Mouse (Mus musculus) kidney, postnatal 36 days (tissue): ENCODE data around the gene Usp7.

Experiments
- DNase-seq, 2 experiments: peaks; one replicate each; pipeline ENCODE4 v3.0.0; 2021 to 2022; ENCODE audit warnings: mixed read lengths in 2 of 2

Gene Usp7

DNA sequence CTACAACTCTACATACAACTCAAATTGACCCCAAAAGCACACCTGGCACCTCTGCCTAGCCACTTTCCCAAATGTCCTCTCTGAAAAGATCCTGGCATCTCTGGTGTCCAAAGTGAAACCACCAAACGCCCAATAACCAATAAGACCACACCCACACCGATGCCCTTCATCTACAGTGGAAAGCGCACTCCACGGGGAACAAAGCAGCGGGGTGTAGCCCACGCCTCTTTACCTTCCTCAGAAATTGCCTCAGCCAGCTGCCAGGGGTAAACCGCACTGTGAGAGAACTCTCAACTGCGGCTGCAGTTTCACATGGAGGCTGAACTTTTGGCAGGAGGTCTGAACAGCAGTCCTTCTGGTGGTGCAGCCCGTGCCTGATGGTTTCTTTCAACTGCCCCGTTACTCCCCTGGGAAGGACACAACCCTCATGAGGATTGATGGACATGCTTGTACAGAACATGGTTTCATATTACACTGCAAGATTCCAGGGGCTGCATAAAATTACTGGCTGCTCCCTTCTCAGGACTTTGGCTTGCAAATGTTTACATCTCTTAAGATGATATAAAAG is 76.5 kb downstream of the Usp7 start:
- DNase-seq, result no peak

DNA sequence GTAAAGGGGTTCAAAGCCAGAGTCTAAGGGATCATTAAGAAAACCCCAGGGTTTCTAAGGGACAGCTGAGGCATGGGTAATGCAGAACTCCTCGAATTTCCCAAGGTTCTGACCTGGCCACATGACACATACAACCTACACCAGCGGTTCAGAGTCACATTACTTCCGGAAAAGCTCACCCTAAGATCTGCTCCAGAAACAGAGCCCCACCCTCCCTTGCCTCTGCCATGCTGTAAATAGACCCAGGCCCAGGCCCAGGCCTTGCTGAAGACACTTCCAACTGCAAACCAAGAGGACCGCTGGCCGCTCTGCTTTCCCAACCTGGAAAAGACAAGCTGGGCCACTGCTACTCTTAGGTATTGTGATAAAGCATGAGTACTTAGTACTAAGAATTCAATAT is 77.3 kb downstream of the Usp7 start:
- DNase-seq, result no peak

DNA sequence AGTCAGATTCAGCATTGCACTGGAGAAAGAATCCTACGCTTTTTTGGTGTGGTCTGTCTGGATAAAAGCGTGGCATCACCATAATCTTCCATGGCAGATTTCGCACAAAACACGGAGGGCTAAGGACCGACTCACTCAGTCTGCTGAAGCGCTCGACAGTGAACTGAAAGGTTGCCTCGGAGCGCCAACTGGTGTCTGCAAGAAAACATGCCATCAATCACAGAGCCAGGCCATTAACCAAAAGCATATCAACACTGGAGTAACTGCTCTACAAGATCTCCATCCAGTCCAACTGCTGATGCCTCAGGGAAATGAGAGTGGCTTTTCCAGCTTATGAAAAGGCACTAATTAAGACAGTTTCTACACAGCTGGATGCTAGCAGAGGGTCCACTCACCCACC is 80.1 kb downstream of the Usp7 start:
- no peak for DNase-seq

DNA sequence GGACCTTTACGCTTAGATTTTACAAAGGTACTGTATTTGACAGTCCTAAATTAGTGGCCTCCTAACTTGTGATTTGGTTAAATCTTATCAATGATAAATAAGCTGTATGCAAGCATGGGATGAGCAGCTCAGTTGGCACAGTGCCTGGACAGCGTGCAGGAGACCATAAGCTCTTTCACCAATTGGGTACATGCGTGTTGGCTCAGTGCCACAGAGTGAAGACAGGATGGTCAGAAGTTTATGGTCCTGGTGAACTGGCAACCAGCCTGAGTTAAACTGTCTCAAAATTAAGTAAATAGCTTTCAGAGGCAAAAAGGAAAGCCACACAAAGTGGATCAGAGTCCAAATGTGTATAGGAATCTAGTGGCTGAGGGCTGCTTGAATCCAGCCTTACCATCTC is 91.5 kb downstream of the Usp7 start:
- peak; percentile 84 to 86 for DNase-seq

DNA sequence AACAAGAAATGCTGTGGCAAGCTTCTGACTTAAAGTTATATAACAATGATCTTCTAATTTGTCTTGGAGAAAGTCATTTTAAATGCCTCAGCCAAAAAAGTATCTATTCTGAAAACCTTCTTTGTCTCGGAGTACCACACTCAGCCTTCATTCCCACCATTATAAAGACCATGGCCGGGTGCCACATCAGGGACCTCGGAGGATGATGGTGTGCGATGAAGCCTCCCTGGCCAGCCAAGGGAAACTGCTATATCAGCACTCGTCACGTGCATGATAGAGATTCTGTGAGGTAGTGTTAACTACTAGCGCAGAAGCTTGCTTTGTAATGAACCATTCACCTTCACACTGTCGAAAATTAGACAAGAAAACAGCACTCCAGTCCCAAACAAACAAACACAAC is 92.6 kb downstream of the Usp7 start:
- no peak for DNase-seq

DNA sequence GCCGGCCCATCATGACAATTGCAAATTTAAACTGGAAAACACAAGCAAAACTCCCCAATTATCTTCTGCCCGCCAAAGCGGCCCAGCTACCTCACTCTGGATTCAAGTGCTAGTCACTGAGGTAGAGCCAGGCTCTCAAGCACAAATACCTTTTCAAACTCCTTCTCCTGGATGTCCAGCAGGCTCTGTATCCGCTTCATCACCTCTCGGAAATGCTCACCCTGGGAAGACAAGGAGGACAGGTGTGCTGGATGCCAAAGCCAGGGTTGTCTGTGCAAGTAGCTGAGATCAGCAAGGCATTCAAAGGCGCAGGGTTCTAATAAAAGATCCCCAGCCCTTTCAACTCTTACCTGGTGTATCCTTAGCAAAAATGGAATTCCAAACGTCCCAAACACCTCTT is 100.9 kb downstream of the Usp7 start:
- no peak for DNase-seq

DNA sequence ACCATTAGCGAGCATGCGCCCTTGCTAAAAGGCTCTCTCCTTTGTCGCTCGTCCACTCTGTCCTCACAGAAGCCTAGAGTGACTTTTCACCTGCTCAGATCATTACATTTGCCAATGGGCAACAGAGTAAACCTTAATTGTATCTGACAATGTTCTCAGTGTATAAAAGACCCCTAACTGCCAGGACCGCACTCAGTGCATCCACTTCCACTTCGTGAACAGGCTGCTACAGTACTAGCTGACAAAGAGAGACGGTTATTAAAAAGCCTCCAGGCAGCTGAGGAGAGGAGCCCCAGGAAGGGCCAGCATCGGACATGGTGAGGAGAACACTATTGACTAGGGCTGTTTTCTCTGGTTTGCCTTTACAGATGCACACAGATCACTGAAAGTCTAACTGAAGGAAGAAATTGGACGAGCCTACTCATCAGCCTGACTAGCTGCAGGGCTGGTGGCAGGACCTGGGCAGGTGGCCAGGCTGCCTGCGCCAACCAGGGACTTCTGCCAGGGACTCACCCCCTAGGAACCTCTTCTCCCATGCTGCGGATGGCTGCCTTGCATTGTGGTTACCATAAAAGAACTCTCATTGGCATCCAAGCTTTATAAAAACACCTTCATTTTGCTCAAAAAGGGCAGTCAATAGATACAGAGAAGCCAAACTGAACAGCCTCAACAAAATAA is 102.0 kb downstream of the Usp7 start:
- DNase-seq, result peak; percentile 65 to 79

DNA sequence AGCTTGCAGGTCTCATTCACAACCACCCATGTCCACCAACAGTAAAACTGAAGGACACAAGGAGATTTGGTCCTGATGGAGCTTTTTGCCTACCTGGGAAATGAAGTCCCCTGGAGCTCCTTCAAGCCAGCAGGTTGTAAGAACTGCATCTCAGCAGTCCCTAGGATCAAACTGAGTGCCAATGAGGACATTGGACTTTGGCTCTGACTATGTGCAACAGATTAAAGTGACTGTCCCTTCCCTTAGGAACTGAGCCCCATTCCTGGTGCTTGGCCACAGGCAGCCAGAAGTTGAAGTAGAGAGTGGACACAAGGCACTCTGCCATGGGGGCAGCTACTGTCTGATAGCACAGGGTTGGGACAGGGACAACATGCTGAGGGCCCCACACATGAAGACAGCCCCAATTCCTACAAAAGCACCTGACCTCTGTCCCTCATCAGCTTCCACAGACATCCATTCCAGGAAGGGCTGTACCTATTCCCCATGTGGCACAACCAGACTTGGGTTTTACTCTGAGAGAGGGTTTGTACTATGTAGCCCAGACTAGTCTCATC is 104.5 kb downstream of the Usp7 start:
- no peak for DNase-seq

DNA sequence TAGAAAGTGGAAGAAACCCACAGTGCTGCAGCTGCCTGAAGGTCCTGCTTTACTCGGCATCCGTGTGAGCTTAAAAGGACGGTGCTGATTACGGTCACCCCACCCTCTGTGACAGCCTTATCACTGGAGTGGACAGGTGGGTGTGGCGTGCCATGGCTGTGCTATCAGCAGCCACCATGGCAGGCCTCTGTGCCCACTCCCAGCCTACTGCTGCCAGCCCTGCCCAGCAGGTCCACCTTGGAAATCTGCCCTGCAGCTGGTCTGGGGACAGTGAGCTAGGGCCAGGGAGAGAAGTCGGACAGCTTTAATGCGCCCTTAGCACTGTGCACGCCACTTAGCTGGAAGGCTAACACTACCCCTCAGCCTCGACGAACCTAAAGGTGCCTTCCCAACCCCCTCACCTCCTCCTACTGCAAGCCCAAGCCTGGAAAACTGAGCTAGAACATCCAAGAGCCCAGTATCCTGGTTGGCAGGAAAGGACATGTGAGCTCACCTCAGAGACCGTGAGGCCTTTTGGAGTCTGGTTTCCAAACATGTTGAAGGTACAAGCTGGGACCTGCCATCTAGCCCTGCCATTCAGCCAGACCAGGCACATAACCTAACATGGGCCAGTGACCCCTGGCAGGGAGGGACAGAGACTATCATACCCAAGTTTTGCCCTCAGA is 105.1 kb downstream of the Usp7 start:
- no peak for DNase-seq

DNA sequence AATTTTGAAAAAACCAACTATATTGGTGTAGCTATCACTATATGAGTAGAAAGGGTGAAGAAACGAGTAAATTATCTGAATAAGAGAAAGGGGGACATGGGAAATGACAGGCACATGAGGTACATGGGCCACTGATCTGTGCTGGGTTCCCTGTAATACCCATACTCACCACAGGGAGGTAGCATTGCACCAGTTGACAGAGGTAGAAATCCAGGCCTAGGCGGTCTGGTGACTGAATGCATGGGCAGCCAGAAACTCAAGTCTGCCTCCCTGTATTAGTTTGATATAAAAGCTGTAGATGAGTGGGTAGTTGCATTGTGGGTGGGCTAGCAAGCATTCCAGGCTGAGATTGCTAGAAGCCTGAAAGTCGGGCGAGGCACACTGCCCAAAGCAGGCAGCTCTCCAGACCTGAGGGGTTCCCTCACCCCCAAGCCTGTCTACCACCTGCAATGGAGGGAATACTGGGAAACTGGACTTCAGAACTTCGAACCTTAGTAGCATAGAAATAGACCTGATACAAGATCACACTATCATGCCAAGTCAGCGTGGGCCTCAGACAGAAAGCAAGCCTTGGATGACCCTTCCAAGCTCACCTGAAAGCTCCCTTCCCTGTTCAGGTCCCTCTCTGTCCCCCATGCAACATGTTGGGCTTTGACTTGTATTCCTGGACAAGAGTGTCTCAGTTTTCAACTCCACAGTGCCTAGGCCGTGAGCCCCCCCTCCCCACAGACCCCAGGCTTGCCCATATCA is 105.8 kb downstream of the Usp7 start:
- DNase-seq, result peak; percentile 72 to 85

DNA sequence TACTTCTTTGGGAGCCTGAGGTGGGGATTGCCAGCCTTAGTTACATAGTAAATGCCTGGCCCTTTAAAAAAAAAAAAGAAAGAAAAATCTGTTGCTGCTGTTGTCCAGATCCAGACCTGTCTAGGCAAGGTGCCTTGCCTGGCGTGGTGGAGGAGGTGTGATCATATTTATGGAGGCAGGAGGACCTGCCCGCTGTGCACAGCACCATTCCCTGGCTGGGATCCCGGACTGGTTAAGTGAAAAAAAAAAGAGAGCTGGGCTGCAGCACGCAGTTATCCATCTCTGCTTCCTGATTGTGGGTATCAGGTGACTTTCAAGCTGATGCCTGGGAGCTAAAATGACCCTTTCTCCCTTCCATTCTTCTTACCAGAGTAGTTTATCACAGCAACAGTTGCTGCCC is 107.0 kb downstream of the Usp7 start:
- peak in 1 of 2 experiments; percentile 43 for DNase-seq

DNA sequence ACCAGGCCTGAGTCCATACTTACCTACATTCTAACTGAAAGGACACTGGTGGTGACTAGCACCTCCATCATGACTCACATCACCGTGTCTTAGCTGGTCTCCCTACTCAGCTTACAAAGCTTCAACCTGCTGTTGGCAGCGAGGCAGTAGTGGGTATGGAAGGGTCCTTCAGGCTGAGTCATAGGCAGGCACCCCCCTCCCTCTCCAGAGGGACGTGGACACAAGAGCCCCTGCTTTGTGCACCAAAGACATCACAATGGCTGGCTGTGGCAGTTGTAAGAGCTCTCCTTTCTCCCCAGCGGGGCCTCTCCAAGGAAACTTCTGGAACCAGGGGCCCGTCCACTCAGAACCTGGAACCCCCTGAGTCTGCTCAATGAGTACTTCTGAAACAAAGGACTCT is 111.6 kb downstream of the Usp7 start, which contains the start of gene Gm5767:
TSS of gene Gm5767 (plus strand) at position 301 of the 400 bp plus-strand sequence.
- DNase-seq, result no peak

DNA sequence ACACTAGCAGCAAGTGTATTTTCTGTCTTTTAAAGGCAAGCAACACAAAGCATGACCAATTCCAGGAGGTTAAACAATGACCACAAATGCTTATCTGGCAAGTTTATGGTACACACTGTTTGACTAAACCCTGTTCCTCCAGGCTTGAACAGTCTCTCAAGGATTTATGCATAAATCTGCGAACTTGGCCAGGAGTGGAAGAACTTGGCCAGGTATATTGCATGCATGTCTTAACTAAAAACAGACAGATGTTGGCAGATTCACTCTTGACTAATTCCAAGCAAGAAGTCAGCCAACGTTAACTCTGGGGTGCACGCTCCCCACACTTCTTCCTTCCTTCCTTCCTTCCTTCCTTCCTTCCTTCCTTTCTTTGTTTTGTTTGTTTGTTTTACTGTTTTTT is 112.3 kb downstream of the Usp7 start:
- DNase-seq, result no peak

DNA sequence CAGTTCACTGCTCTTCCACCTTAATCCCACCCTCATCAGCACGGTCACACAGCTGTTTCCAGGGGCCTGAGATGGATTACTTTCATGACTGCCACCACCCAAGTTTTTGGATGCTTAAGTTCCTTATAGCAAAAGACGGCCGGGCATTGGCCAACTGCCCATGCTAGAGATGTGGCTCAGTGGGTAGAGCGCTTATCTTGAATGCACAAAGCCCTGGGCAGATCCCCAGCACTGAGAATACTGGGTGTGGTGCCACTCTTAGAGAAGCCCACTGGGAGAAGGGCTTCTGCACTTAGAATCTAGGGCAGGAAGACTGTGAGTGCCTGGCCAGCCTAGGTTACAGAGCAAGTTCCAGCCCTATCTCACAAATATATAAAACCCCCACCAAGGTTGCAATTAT is 113.4 kb downstream of the Usp7 start:
- no peak for DNase-seq

DNA sequence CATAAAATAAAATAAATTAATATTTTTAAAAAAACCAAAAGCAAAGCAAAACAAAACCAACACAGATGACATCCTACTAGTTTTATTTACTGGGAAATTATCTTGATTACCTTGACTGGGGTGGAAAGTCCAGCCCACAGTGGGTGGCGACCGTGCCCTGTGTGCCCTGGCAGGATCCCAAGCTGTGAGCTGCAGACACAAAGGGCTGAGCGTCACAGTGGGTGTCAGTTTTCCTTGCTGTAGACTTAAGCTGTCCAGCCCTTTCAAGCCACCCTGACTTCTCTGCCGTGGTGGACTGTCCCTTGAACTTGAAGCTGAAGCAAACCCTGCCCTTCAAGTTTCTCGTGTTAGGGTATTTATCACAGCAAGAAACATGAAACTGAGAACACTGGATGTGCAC is 114.1 kb downstream of the Usp7 start:
- peak; percentile 49 to 68 for DNase-seq

DNA sequence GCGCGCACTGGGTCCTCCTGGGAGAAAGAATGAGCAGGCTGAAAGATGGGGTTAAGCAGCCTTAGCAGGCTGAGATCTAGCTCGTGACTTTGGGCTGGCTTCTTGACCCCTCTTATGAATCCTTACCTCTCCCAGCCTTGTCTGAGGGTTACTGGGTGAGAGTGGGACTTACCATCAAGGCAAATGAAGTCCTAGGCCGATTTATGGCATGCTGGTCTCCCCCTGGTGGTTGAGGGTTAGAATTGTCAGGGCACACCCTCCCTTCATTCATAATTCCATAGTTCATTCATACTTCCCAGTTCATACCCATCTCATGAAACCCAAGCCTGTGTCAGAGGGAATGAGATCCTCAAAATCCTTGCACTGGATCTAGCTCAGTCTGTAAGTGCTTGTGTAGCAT is 115.3 kb downstream of the Usp7 start:
- DNase-seq, result peak in 1 of 2 experiments; percentile 70

DNA sequence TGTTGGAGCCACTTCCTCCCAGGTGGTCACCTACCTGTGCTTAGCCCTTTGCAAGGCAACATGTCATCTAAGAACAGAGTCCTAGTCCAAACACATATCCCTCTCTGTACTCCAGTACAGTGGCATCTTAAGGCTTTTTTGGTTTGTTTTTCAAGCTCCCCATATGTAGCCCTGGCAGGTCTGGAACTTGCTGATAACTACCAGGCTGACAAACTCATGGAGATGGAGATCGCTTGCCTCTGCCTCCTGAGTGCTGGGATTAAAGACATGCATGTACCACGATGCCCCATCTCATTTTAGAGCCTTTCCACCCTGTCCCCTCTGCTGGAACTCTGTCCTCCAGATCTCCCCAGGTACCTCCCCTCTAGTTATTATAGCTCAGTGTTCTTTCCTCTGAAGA is 115.9 kb downstream of the Usp7 start:
- no peak for DNase-seq

DNA sequence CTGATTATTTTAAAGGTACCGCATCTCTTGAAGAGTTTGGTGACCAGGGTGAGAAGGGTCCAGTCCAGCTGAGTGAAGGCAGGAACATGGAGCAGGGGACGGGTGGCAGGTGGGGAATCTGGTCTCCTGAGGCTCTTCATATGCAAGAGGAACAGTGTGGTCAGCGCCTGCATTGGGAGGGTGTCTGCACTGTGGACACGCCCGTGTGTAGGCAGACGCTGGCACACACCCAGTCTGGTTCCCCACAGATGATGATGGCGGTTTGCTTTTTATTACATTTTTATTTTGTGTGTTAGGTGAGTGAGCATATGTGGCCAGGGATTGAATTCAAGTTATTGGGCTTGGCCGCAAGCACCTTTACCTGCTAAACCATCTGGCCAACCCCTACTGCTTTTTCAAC is 116.5 kb downstream of the Usp7 start:
- no peak for DNase-seq

DNA sequence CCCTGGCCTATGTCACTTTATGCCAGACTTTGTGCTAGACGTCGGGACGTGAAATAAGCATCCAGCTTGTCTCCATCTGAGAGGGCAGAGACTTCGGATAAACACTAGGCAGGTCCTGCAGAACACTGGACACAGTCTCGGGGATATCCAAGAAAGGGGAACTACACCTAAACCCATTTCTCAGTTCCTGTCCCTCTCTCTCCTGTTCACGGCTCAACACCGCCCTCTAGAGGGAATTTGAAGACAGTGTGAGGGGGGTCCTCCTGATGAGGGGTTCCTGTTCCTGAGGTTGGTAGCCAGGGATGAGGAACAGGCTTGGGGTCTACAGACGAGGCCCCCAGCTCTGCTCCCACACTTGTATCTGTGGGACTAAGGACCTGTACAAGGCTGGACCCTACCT is 117.9 kb downstream of the Usp7 start:
- DNase-seq, result peak; percentile 53 to 69

DNA sequence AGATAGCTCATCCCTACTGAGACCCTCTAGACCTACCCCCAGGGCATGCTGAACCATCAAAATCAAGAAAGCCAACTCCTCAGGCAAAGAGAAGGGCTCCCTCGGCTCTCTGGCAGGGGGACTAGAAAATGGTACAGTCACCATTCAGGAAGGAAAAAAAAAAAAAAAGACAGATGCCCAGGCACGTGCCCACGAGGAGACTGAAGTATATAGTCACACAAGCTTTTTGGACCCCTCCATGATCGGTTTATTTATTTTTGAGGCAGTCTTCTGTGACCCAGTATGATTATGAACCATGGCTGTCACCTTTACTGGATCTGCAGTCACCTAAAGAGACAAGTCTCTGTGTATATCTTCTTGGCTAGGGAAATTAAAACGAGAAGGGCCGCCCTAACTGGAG is 118.8 kb downstream of the Usp7 start:
- no peak for DNase-seq

DNA sequence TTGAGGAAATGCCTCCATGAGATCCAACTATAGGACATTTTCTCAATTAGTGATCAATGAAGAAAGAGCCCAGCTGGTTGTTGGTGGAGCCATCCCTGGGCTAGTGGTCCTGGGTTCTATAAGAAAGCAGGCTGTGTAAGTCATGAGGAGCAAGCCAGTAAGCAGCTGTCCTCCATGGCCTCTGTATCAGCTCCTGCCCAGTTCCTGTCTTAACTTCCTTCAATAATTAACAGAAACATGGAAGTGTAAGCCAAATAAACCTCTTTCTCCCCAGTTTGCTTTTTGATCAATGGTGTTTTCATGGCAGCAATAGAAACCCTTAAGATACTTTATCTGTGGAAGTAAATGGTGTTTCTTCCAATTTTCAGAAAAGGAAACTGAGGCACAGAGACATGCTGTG is 119.3 kb downstream of the Usp7 start:
- DNase-seq, result peak in 1 of 2 experiments; percentile 43

DNA sequence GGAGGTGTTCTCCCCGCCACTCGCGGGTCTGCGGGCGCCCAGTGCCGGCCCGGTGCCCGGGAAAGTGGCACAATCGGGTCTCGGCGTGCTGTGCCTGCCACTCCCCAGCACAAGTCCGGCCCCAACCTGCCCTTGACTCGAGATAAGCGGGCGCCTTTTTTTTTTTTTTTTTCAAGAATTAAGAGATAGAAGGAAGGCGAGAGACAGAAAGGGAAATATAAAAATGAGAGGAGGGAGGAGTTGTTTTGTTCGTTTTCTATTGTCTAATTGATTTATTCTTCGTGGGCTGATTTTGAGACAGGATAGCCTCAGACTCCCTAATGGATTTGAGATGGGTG is 119.8 kb downstream of the Usp7 start:
- no peak for DNase-seq

DNA sequence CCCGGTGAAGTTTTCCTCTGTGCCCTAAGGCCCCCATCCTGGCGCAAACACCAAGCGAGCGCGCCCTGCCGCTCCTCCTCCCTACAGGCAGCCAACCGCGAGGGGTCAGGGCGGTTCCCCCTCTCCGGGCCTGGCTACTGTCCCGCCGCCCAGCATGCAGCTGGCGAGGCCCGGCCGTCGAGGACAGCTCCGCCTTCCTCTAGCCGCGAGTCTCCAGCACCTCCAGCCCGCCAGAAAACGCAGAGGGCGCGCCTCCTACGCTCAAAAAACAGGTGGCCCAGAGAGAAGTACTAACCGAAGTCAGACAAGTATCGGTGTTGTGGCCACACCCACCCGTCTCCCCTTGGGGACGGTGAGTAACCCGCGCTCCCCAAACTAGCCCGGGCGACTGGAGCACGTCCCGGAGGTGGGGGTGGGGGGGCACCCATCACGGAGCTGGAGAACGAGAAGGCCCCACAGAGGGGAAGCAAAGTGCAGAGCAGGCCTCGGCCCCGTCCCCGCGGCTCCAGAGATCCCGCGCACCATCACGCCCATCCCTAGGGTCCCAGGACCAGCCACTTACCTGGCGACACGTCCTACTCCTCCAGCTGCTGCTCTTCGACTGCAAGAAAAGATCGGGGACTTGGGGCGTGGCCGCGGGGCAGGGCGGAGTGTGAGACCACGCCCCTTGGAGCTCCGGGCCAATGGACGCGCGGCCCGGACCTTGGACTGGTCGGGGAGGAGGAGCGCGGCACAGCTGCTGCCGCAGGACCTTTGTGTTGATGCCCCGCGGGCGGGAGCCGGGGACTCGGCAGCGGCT is 120.4 kb downstream of the Usp7 start, which contains the start of gene Carhsp1:
TSS of gene Carhsp1 (minus strand) at position 605 of the 799 bp plus-strand sequence.
- peak; percentile 97 to 98 for DNase-seq
